Mouse (Mus musculus) heart, adult 2 months (tissue): ENCODE results near the gene Wwc2.

Experiments used
- CTCF ChIP-seq: fragments of 200-600 bp; IDR thresholded peaks from 2 replicates; pipeline ENCODE4 v1.8.1; 2022; ENCODE audit warnings: antibody characterized with exemption, mild to moderate bottlenecking, moderate library complexity
- EP300 ChIP-seq: fragments of 200-500 bp; IDR thresholded peaks from 2 replicates; pipeline ENCODE4 v1.6.1; 2011; ENCODE audit warnings: low read depth, low read length, control low read depth; ENCODE audit not compliant: insufficient read depth
- POLR2A ChIP-seq: fragments of 200-500 bp; IDR thresholded peaks from 2 replicates; pipeline ENCODE4 v1.6.1; 2011; ENCODE audit warnings: mild to moderate bottlenecking, low read depth, low read length, control low read depth; ENCODE audit not compliant: insufficient read depth

DNA sequence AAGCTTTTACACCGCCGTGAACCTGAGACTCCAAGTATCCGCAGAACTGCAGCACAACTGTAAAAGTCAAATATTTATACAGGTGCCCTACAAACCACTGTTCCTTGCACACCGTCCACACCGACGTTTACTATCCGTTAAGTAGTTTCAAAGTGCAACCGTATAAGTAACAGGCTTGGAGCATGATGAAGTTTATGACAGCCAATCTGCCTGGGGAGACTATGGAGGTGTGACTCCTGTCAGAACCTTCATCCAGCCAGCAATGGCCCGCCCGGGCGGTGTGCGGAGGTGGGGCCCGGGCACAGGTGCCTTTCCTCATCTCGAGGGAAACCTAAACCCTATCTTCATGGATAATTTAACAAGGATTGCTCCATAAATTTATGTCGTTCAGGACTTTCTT is 2.6 kb downstream of the Wwc2 start:
- TF ChIP-seq CTCF (no peak), POLR2A (no peak), EP300 (no peak)
